18 mouse cellular contexts compared by ENCODE assay signal in genomic region chr13:17585267-17585913, GRCm38 (mm10).
A peak's percentile ranks its signal among the peaks of the same experiment; 100 is the strongest.
DNase-seq lines count a peak whose midpoint lies in the region; ATAC-seq and TF ChIP-seq lines count a peak whose summit lies in the region.
"Had no signal": no experiment of that assay in that cellular context is flagged by ENCODE, and none has a peak within 500 bp of the region (broad histone marks: within the 10 kb centered on the region; RNA-seq: fewer than 3 reads in every experiment).

No protein-coding gene starts in this region.

- H3K79me3 ChIP-seq in C2C12 (ENCODE audit: low read depth): no peaks in the 10 kb centered on the region

- no peaks in the 10 kb centered on the region for H3K9me3 ChIP-seq in kidney, embryonic 16.5 days (ENCODE audit: low read length)
- H3K9me3 ChIP-seq: embryonic facial prominence, embryonic 12.5 days; forebrain, embryonic 12.5 days; heart, embryonic 10.5 days; hindbrain, embryonic 13.5 days had no signal

- no peak overlapping the region for H3K4me2 ChIP-seq in kidney, embryonic 16.5 days (replicated peaks; ENCODE audit: low read depth, low read length)
- H3K4me2 ChIP-seq: embryonic facial prominence, embryonic 12.5 days; forebrain, embryonic 12.5 days; hindbrain, embryonic 13.5 days had no signal

- 17% methylated on average over 3 of the region's 3 CpGs for WGBS in heart, adult 2 months
- WGBS in kidney, embryonic 16.5 days: 47% methylated on average over 3 of the region's 3 CpGs

- no peak overlapping the region for H3K9ac ChIP-seq in heart, adult 2 months (ENCODE audit: low read depth, low read length)
- H3K9ac ChIP-seq in kidney, embryonic 16.5 days (replicated peaks; ENCODE audit: low read length): no peak overlapping the region
- H3K9ac ChIP-seq: embryonic facial prominence, embryonic 12.5 days; forebrain, embryonic 12.5 days; hindbrain, embryonic 13.5 days had no signal

- H3K4me1 ChIP-seq in embryonic fibroblast, embryonic 13.5 days (ENCODE audit: control insufficient read depth, insufficient read depth, low read length): no peaks in the 10 kb centered on the region
- no peaks in the 10 kb centered on the region for H3K4me1 ChIP-seq in heart, adult 2 months (ENCODE audit: control insufficient read depth, insufficient read depth, low read length)
- no peaks in the 10 kb centered on the region for H3K4me1 ChIP-seq in kidney, embryonic 16.5 days (ENCODE audit: insufficient read depth, low read length)
- H3K4me1 ChIP-seq: embryonic facial prominence, embryonic 12.5 days; forebrain, embryonic 12.5 days; heart, embryonic 10.5 days; hindbrain, embryonic 13.5 days had no signal

- intact Hi-C loops in heart, adult 2 months (cut with DNase I): no loop called here

- peak; percentile 78 for ATAC-seq in megakaryocyte progenitor cell, adult 5-6 weeks (replicated peaks; ENCODE audit: poor library complexity)
- no peak for ATAC-seq in kidney, embryonic 16.5 days (ENCODE audit: low FRiP score, low TSS enrichment)
- ATAC-seq: activated CD4-positive, CD25-positive, alpha-beta regulatory T cell, adult 4 months had no signal

- H3K36me3 ChIP-seq in C2C12 (ENCODE audit: control insufficient read depth, insufficient read depth): no peaks in the 10 kb centered on the region
- H3K36me3 ChIP-seq in heart, adult 2 months (ENCODE audit: control insufficient read depth, insufficient read depth, low read length): no peaks in the 10 kb centered on the region
- no peaks in the 10 kb centered on the region for H3K36me3 ChIP-seq in kidney, embryonic 16.5 days (ENCODE audit: insufficient read depth, low read length)
- H3K36me3 ChIP-seq: embryonic facial prominence, embryonic 12.5 days; forebrain, embryonic 12.5 days; heart, embryonic 10.5 days; hindbrain, embryonic 13.5 days had no signal

- DNase-seq in 3T3-L1 (ENCODE audit: low read depth, low spot score): peak; percentile 50
- no peak for DNase-seq in heart, adult 2 months
- no peak for DNase-seq in retina, embryonic 14.5 days (ENCODE audit: low spot score)
- DNase-seq: adrenal gland, adult 2 months; cerebellum, adult 8-10 months; gastrocnemius, adult 2 months; gastrocnemius, postnatal 25 days had no signal

- H3K27me3 ChIP-seq in C2C12 (ENCODE audit: control insufficient read depth, insufficient read depth, insufficient read length): no peaks in the 10 kb centered on the region
- no peaks in the 10 kb centered on the region for H3K27me3 ChIP-seq in heart, adult 2 months (ENCODE audit: control insufficient read depth, insufficient read depth, low read length)
- H3K27me3 ChIP-seq in kidney, embryonic 16.5 days (ENCODE audit: insufficient read depth, low read length): no peaks in the 10 kb centered on the region
- H3K27me3 ChIP-seq: embryonic facial prominence, embryonic 12.5 days; forebrain, embryonic 12.5 days; hindbrain, embryonic 13.5 days; Patski had no signal

- H3ac ChIP-seq in C2C12 (ENCODE audit: control insufficient read depth, insufficient read length, low read depth): no peak overlapping the region

- 0 out of 2 replicates have a peak overlapping the region, but pooled peaks have one; percentile 26 for H3K27ac ChIP-seq in embryonic fibroblast, embryonic 13.5 days (ENCODE audit: insufficient read depth, low read length)
- no peak overlapping the region for H3K27ac ChIP-seq in heart, adult 2 months
- H3K27ac ChIP-seq in kidney, embryonic 16.5 days (ENCODE audit: low read length): no peak overlapping the region
- H3K27ac ChIP-seq: embryonic facial prominence, embryonic 12.5 days; forebrain, embryonic 12.5 days; gastrocnemius, adult 2 months; heart, embryonic 10.5 days; hindbrain, embryonic 13.5 days; hindbrain, postnatal 0 days had no signal

- TF ChIP-seq CTCF in C2C12 (IDR thresholded peaks at IDR 0.05; ENCODE audit: control insufficient read depth, insufficient read depth, insufficient read length): no peak
- TF ChIP-seq CTCF in embryonic fibroblast, embryonic 13.5 days (IDR thresholded peaks at IDR 0.05; ENCODE audit: borderline replicate concordance, insufficient read depth, low read length): no peak
- no peak for TF ChIP-seq CTCF in heart, adult 2 months (IDR thresholded peaks at IDR 0.05)

- no peak for TF ChIP-seq EP300 in heart, adult 2 months (IDR thresholded peaks at IDR 0.05; ENCODE audit: insufficient read depth, low read depth, low read length)

- H3K4me3 ChIP-seq in C2C12 (ENCODE audit: insufficient read depth, poor library complexity, severe bottlenecking): no peak overlapping the region
- no peak overlapping the region for H3K4me3 ChIP-seq in embryonic fibroblast, embryonic 13.5 days (ENCODE audit: insufficient read depth, low read length)
- H3K4me3 ChIP-seq in heart, adult 2 months: no peak overlapping the region
- no peak overlapping the region for H3K4me3 ChIP-seq in kidney, embryonic 16.5 days (ENCODE audit: low read length)
- H3K4me3 ChIP-seq: embryonic facial prominence, embryonic 12.5 days; forebrain, embryonic 12.5 days; gastrocnemius, adult 2 months; heart, embryonic 10.5 days; hindbrain, embryonic 13.5 days had no signal

- no peak for TF ChIP-seq POLR2A in embryonic fibroblast, embryonic 13.5 days (IDR thresholded peaks at IDR 0.05; ENCODE audit: low read depth, low read length)
- no peak for TF ChIP-seq POLR2A in heart, adult 2 months (IDR thresholded peaks at IDR 0.05; ENCODE audit: insufficient read depth, low read depth, low read length)

- no peaks in the 10 kb centered on the region for H3K79me2 ChIP-seq in C2C12 (ENCODE audit: control insufficient read depth, insufficient read depth)
- H3K79me2 ChIP-seq in heart, adult 2 months (replicated peaks; ENCODE audit: control insufficient read depth, insufficient read depth, low read length): no peaks in the 10 kb centered on the region

TF ChIP-seq in C2C12, 6 proteins besides CTCF, POLR2A, EP300 and RAD21:
- no peak for TF ChIP-seq MYOD1 (IDR thresholded peaks at IDR 0.05; ENCODE audit: control insufficient read depth, insufficient read length, low read depth)
- peak; percentile 63 for TF ChIP-seq CEBPB (IDR thresholded peaks at IDR 0.05; ENCODE audit: low read depth)
